Mouse (Mus musculus) heart, embryonic 14.5 days (tissue): ENCODE results near the gene Dnajc4. TPM values are rescaled to one million over a fixed set of nuclear protein-coding genes. Genes with fewer than 3 reads are reported as not detected.

Experiments
- ATAC-seq: fragments of 200-750 bp; cut with Nextera tagmentation; 2 replicates; pipeline ENCODE4 v1.8.0; 2017; ENCODE audit warnings: low read depth, moderate TSS enrichment; ENCODE audit not compliant: insufficient number of reproducible peaks, insufficient read depth, low FRiP score
- H3K27ac ChIP-seq, 2 experiments: fragments of 200-500 bp in 1 of 2; fragments of 300-500 bp in 1 of 2; sonication (generic) in 1 of 2; replicated peaks in 1 of 2; 2 replicates each; pipeline ENCODE4 v1.5.1; 2012 to 2014; ENCODE audit warnings: low read depth in 2 of 2, low read length in 2 of 2, control low read depth in 1 of 2, mild to moderate bottlenecking in 1 of 2, mixed read lengths in 1 of 2; ENCODE audit not compliant: control insufficient read depth in 1 of 2, insufficient read depth in 1 of 2
- H3K27me3 ChIP-seq: fragments of 300-500 bp; sonication (generic); 2 replicates; pipeline ENCODE4 v1.6.1; 2014; ENCODE audit warnings: mild to moderate bottlenecking, low read length, control low read depth; ENCODE audit not compliant: control insufficient read depth, insufficient read depth
- H3K36me3 ChIP-seq: fragments of 300-500 bp; sonication (generic); 2 replicates; pipeline ENCODE4 v1.6.1; 2014; ENCODE audit warnings: mild to moderate bottlenecking, control low read depth, low read length, mixed read lengths; ENCODE audit not compliant: control insufficient read depth, insufficient read depth
- H3K4me1 ChIP-seq, 2 experiments: fragments of 200-500 bp in 1 of 2; fragments of 300-500 bp in 1 of 2; sonication (generic) in 1 of 2; 2 replicates each; pipeline ENCODE4 v1.6.1; 2012 to 2014; ENCODE audit warnings: low read length in 2 of 2, control low read depth in 1 of 2, mixed read lengths in 1 of 2; ENCODE audit not compliant: control insufficient read depth in 2 of 2, insufficient read depth in 2 of 2
- H3K4me2 ChIP-seq: fragments of 300-500 bp; sonication (generic); 2 replicates; pipeline ENCODE4 v1.6.1; 2014; ENCODE audit warnings: mild to moderate bottlenecking, low read length
- H3K4me3 ChIP-seq, 2 experiments: fragments of 200-500 bp in 1 of 2; fragments of 300-500 bp in 1 of 2; sonication (generic) in 1 of 2; 2 replicates each; pipeline ENCODE4 v1.5.1; 2012 to 2014; ENCODE audit warnings: low read length in 2 of 2, mild to moderate bottlenecking in 2 of 2, control low read depth in 1 of 2, low read depth in 1 of 2, moderate library complexity in 1 of 2; ENCODE audit not compliant: control insufficient read depth in 1 of 2, insufficient read depth in 1 of 2
- H3K9ac ChIP-seq: fragments of 300-500 bp; sonication (generic); 2 replicates; pipeline ENCODE4 v1.6.1; 2014; ENCODE audit warnings: mild to moderate bottlenecking, low read length
- H3K9me3 ChIP-seq: fragments of 300-500 bp; sonication (generic); 2 replicates; pipeline ENCODE4 v1.6.1; 2016; ENCODE audit warnings: low read length, control low read depth; ENCODE audit not compliant: control insufficient read depth
- WGBS: fragments of 180-500 bp; shearing (Covaris S2); extraction: QIAGEN DNeasy Blood & Tissue Kit; methylation state at CpG from one replicate; pipeline ENCODE4 v1.1.7; 2014; 5-methylcytosine and 5-hydroxymethylcytosine counted together
- polyA plus RNA-seq: library from polyadenylated mRNA; unstranded; fragments of >200 nt; fragmentation: Nextera tagmentation; extraction: Ambion mirVana; gene quantifications from 2 replicates; pipeline ENCODE4 v1.2.1, GENCODE M21; 2014

Dnajc4 gene
- polyA plus RNA-seq, 1 experiment from 2014 or later = 40.0 TPM

DNA sequence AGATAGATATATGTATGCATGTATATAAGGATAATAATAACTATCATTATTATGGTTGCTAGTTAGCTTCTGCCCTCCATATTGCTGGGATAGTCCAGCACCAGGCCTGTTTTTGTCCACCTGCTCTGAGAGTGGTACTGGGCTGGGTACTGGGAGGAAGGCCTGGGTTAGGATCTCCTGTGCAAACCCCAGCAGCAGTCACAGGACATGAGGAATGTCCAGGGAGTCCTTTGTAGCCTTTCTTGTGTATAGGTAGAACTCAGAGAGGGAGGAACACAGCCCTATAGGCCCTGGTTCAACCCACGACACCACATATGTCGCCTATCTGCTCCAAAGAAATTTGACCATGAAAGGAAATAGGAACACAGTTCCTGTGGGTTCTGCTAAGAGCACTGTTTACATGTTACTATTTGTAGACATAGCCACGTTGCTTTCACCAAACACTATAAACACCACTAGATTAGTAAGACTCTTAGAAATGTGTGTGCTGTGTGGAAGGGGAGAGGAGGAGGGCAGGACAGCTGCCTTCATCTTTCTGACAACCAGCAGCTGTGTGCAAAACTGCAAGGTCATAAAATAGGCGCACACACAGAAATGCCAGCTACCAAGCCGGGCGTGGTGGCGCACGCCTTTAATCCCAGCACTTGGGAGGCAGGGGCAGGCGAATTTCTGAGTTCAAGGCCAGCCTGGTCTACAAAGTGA lies 14.7 kb upstream of the Dnajc4 start:
- WGBS = 80% methylated on average over 9 of the region's 9 CpGs
- Histone ChIP-seq H3K9me3 (no peaks in the 10 kb centered on the region), H3K27ac (no peak overlapping the region), H3K4me1 (peaks cover 2 to 6% of the 10 kb centered on the region in 2 experiments; a peak in 1 of 4 replicates), H3K9ac (no peak overlapping the region), H3K4me2 (no peak overlapping the region), H3K4me3 (no peak overlapping the region), H3K36me3 (no peaks in the 10 kb centered on the region), H3K27me3 (no peaks in the 10 kb centered on the region)
- ATAC-seq = no peak

- 92% methylated on average over 19 of the region's 19 CpGs for WGBS
- Histone ChIP-seq H3K27ac (no peak overlapping the region), H3K4me1 (peaks cover 17 to 26% of the 10 kb centered on the region in 2 experiments), H3K4me3 (no peak overlapping the region), H3K4me2 (no peak overlapping the region), H3K36me3 (peaks cover 22% of the 10 kb centered on the region), H3K9ac (no peak overlapping the region), H3K9me3 (no peaks in the 10 kb centered on the region), H3K27me3 (no peaks in the 10 kb centered on the region)
- ATAC-seq = no peak
Observed at GRCm38 (mm10) chr19:6999360-7000063, 7.1 kb upstream of the Dnajc4 start.

- WGBS = 86% methylated on average over 9 of the region's 9 CpGs
- ATAC-seq = no peak
- Histone ChIP-seq H3K4me2 (no peak overlapping the region), H3K4me3 (no peak overlapping the region), H3K36me3 (peaks cover 28% of the 10 kb centered on the region), H3K4me1 (peaks cover 18 to 31% of the 10 kb centered on the region in 2 experiments), H3K9ac (no peak overlapping the region), H3K27ac (no peak overlapping the region), H3K9me3 (no peaks in the 10 kb centered on the region), H3K27me3 (no peaks in the 10 kb centered on the region)
Observed at GRCm38 (mm10) chr19:6997721-6998290, 5.4 kb upstream of the Dnajc4 start.

GRCm38 (mm10) chr19:6996006-6996405 lies 3.6 kb upstream of the Dnajc4 start, which contains the start of the genes Nudt22 and Trpt1:
TSS of gene Nudt22 (minus strand) at chr19:6996117.
TSS of gene Trpt1 (plus strand) at chr19:6996131.
- H3K27me3 ChIP-seq = no peaks in the 10 kb centered on the region
- WGBS = under 1% methylated on average over 24 of the region's 24 CpGs
- peak within 1 kb of the TSS; percentile 88 for H3K9ac ChIP-seq
- H3K4me3 ChIP-seq = peak within 1 kb of the TSS; percentile 68 to 70
- ATAC-seq = peak; percentile 66
- H3K9me3 ChIP-seq = no peaks in the 10 kb centered on the region
- peak within 1 kb of the TSS; percentile 91 for H3K4me2 ChIP-seq
- peak within 1 kb of the TSS; percentile 80 to 87 for H3K27ac ChIP-seq
- peaks cover 18 to 35% of the 10 kb centered on the region in 2 experiments for H3K4me1 ChIP-seq
- peaks cover 28% of the 10 kb centered on the region for H3K36me3 ChIP-seq

DNA sequence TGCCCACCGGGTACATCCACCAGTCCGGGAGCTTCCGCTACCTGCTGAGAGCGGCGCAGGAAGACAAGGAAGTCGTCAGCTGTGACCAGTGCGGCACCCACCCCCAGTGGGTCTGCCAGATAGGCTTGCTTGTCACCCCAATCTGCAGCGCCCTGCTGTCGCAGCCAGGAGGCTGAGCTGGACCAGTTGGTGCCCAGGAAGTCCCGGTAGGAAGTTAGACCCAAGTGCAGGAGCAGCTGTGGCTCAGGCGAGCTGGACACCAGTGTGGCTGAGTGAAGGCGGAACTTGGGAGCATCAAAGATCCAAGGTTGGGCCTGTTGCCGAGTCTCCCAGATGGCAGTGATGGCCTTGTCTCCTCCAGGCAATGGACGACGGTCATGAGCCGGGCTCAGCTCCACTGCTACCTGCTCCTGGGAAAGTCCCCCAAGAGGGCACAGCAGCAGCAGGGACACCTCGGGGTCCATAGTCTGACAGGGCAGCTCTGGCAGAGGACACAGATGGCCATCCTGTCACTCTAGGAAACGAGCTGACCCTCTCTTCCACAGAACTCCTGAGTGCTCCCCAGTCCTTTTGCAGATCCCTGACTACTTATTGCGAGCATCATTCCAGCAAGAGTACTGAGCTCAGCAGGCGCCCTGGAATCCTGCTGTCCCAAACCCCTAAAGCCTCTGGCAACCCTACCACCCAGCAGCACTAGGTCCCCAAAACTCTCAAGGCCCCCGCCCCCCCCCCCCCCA lies 3.1 kb upstream of the Dnajc4 start:
- H3K36me3 ChIP-seq = peaks cover 27% of the 10 kb centered on the region
- ATAC-seq = no peak
- peak overlapping the region; percentile 88 for H3K9ac ChIP-seq
- H3K4me1 ChIP-seq = peaks cover 18 to 35% of the 10 kb centered on the region in 2 experiments
- WGBS = 42% methylated on average over 20 of the region's 21 CpGs
- H3K27me3 ChIP-seq = no peaks in the 10 kb centered on the region
- peak overlapping the region; percentile 52 to 68 for H3K4me3 ChIP-seq
- H3K4me2 ChIP-seq = peak overlapping the region; percentile 91
- peak overlapping the region in 1 of 2 experiments; percentile 87; a peak in 2 of 4 replicates for H3K27ac ChIP-seq
- no peaks in the 10 kb centered on the region for H3K9me3 ChIP-seq

GRCm38 (mm10) chr19:6994489-6994888 lies 2.1 kb upstream of the Dnajc4 start:
- Histone ChIP-seq H3K4me3 (no peak overlapping the region), H3K4me2 (peak overlapping the region; percentile 91), H3K9me3 (no peaks in the 10 kb centered on the region), H3K27me3 (no peaks in the 10 kb centered on the region), H3K4me1 (peaks cover 18 to 35% of the 10 kb centered on the region in 2 experiments), H3K36me3 (peaks cover 19% of the 10 kb centered on the region), H3K9ac (peak overlapping the region; percentile 88), H3K27ac (no peak overlapping the region)
- no peak for ATAC-seq
- WGBS = 90% methylated on average over 8 of the region's 8 CpGs

- no peak overlapping the region for H3K4me2 ChIP-seq
- 93% methylated on average over 8 of the region's 8 CpGs for WGBS
- no peak for ATAC-seq
- H3K4me1 ChIP-seq = peaks cover 18 to 35% of the 10 kb centered on the region in 2 experiments
- H3K9ac ChIP-seq = no peak overlapping the region
- peaks cover 17% of the 10 kb centered on the region for H3K36me3 ChIP-seq
- H3K9me3 ChIP-seq = no peaks in the 10 kb centered on the region
- H3K4me3 ChIP-seq = no peak overlapping the region
- H3K27me3 ChIP-seq = no peaks in the 10 kb centered on the region
- no peak overlapping the region for H3K27ac ChIP-seq
Observed at GRCm38 (mm10) chr19:6994002-6994401, 1.6 kb upstream of the Dnajc4 start.
